Mouse (Mus musculus): ENCODE measurements around the gene Zfp988.
"Not testable (repeated sequence)": the region's sequence is repeated elsewhere in the genome, so short reads cannot be mapped to it uniquely, and the experiment has no call there.

Zfp988 gene

DNA sequence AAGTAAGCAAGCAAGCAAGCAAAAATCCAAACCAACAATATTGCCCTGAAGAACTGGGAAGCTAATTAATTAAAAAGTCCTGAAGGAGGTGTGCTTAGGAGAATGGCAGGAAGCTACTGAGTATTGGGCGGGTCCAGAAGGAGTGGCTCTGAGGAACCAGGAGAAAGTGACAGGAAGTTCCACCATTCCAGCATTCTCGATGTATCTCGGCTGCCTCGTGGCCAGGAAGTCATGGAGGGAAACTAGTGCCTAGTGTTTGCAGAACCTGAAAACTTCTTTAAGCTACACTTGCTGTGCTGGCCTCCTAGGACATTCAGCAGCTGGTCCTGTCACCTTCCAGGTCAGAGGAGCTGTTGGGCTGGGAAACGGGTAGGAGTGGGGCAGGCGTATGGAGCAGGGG is at the start of gene Zfp988:
Zfp988 (plus strand) TSS at position 239 of the 400 bp plus-strand sequence.
- DNase-seq (ENCODE audit: low spot score in 2 of 2): not testable (repeated sequence)

DNA sequence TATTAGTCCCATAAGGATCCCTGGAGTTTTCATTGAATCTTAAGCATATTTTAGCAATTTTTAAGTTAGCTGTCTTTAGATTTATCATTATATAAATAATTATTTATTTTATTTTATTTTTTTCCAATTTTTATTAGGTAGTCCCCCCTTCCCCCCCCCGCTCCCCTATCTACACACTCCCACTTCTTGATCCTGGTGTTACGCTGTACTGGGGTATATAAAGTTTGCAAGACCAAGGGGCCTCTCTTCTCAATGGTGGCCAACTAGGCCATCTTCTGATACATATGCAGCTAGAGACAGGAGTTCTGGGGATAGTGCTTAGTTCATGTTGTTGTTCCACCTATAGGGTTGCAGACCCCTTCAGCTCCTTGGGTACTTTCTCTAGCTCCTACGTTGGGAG is 42.8 kb upstream of the Zfp988 start:
- DNase-seq (ENCODE audit: low spot score in 2 of 2): not testable (repeated sequence)

DNA sequence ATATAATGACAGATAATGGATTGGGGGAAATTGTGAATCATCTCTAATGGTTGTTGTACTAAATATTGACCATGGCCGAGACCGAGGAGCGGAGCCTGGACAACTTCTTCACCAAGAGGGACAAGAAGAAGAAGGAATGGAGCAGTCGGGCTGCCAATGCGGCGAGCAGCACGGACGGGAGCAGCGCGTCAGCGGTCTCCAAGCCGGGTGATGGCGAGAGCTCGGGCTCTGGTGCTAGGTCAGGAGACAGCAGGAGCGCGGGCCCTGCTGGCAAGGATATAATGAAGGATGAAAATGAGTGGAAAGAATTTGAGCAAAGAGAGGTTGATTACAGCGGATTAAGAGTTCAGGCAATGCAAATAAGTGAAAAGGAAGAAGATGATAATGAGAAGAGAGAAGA is 38.2 kb upstream of the Zfp988 start:
- DNase-seq (ENCODE audit: low spot score in 2 of 2): not testable (repeated sequence)

DNA sequence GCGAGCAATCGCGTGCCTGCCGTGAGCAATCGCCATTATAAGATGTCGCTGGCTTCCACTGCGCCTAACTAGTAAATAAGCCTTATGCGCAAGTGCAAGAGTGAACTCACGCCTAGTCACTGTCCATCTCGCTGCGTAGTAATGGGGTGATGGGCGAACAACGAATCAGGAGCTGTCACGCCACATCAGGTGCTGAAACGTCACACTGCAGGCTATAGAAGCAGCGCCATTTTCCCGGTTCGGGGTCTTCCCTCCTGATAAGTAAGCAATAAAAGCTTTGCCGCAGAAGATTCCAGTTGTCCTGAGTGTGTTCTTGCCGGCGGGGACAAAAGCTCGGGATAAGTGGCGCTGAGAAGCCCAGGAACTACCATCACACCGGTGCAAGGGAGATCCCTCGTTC is 36.7 kb upstream of the Zfp988 start:
- not testable (repeated sequence) for DNase-seq (ENCODE audit: low spot score in 2 of 2)

DNA sequence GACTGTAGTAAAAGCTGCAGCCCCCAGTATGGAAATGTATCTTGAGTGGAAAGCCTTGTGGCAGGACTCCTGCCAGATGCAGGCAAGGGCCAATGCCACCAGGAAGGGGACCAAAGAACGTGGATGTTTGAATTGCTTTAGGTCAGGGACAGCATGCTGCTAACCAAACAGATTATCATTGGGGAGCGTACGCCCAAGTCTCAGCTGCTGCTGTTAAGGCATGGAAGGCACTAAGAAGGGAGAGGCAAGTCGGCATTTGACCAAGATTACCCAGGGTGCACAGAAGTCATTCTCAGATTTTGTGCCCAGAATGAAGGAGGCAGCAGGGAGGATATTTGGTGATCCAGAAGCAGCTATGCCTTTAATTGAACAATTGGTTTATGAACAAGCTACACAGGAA is 35.4 kb upstream of the Zfp988 start:
- not testable (repeated sequence) for DNase-seq (ENCODE audit: low spot score in 2 of 2)

DNA sequence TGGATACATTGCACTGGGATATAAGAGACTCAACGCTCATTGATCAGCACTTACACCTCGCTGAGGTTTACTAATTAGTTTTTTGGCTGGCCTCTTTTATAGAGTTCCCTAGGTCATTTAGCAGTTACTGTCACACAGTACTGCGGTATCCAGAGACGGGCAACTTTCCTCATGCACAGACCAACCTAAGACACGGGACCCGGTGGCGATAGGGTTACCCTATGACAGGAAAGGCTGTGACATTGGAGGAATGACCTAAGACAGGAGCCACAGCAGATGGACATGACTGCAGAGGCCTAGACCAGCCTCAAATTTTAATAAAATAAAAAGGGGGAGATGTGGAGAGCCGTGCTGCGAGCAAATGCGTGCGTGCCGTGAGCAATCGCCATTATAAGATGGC is 33.9 kb upstream of the Zfp988 start:
- DNase-seq (ENCODE audit: low spot score in 2 of 2): not testable (repeated sequence)

DNA sequence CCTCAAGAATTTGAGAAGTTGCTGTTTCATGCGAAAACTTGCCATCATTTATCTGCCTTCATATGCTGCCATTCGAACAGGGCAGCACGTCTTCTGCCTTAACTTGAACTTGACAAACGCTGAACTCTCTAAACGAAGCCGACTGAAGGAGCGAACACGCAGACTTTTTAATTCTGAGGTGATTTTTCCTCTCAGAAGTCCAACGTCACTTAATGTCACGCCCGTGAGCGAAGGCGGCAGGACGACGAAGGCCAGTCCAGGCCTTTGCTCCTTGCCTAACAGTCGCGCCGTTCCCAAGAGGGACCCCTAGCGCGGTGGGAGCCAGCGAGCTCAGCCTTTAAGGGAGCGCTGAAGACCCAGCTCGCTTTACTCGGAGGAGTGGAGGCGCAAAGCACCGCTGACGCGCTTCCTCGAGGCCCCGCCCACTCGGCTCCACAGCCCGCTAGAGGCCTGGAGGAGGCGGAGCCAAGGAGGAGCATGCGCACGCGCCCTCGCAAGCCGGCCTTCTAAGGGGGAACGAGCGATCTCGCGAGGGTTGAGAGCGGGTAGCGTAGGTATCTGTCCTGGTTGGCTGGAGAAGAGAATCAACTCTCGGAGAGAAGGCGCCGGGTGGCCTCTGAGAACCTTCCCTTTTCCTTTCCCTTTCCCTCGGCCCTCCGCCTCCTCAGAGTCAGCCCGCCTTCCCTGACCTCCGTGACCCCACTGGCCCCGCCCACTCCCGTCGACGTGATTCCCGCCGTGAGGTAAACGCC is 30.3 kb upstream of the Zfp988 start:
- not testable (repeated sequence) for DNase-seq (ENCODE audit: low spot score in 2 of 2)

DNA sequence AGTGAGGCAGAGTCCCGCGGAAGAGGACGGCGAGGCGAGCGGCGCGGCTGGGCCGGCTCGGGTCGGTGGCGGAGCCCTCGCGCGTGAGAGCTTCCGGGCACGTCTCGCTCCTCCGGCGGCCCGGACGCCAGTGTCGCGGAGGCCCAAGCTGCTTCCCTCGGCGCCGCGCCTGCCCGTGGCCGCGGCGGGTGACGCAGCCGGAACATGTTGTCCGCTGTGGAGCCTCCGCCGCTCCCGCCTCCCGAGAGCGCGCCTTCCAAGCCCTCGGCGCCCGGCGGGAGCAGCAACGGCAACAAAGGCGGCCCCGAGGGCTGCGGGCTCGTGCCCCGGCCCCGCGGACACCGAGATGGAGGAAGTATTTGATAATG is 29.7 kb upstream of the Zfp988 start:
- not testable (repeated sequence) for DNase-seq (ENCODE audit: low spot score in 2 of 2)

DNA sequence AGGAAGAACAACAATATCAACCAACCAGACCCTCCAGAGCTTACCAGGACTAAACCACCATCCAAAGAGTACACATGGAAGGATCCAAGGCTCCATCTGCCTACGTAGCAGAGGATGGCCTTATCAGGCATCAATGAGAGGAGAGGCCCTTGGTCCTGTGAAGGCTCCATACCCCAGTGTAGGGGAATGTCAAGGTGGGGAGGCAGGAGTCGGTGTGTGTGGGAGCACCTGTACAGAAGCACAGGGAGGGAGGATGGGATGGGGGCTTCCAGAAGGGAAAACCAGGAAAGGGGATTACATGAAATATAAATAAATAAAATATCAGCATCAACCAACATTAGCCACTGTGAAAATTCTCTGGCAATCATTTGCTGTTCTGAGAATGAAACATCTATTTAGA is 25.1 kb upstream of the Zfp988 start:
- not testable (repeated sequence) for DNase-seq (ENCODE audit: low spot score in 2 of 2)

DNA sequence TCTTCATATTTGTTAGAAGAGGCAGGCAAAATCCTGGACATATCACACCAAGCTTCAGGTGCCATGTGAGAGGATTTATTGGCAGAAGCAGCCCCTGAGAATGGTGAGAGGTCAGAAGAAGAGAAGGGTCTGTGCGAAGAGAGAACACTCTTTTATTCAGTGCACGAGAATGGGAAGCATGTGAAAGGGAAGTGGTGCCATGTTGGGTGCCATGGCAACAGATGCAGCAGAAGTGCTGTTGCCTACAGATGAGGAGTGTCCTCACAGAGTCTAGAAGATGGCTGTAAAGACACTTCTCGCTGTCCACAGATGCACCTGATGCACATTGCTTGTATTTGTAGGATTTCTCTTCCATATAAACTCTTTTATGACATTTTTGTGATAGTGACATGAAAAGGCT is 6.9 kb upstream of the Zfp988 start:
- DNase-seq (ENCODE audit: low spot score in 2 of 2): not testable (repeated sequence)

DNA sequence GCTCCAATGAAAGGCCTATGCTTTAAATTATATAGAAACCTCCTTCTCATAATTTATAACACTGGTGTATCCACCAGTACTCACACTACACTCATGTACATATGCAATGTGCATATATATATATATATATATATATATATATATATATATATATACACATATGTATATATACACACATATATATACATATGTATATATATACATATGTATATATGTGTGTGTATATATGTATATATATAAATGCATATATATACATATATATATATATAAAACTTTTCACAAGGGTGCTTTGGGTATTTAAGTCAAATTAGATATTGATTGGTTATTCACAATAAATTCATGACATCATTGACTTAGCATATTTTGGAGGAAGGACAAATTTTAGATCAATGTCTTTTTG is 3.1 kb upstream of the Zfp988 start:
- not testable (repeated sequence) for DNase-seq (ENCODE audit: low spot score in 2 of 2)

DNA sequence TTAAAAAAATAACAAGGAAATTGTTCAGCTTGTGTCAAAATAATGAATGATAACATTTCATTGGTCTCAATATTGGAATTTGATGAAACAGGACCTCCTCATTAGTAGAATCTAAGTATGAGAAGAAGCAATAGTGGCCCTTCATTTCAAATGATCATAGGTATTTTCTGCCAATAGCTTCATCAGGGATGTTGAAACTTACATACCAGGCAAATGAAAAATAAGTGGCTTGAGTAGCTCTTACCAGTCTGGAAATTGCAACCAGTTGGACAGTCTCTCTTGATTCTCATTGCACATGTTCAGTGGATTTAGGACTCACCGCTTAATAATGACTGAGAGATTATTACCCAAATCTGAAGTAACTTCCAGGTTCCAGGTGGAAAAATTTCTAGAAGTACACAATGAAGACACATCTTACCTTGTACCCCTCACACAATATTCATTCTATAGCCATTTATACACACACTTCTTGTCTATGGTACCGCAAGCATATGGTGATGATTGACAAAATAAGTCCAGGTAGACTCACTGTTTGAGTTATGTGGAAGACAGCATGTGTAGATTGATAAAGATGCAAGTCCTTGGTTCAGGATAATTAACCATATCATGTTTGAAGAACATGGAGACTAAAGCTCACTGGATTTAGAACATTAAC is 29.7 kb downstream of the Zfp988 start:
- DNase-seq (ENCODE audit: low spot score in 2 of 2): not testable (repeated sequence)

DNA sequence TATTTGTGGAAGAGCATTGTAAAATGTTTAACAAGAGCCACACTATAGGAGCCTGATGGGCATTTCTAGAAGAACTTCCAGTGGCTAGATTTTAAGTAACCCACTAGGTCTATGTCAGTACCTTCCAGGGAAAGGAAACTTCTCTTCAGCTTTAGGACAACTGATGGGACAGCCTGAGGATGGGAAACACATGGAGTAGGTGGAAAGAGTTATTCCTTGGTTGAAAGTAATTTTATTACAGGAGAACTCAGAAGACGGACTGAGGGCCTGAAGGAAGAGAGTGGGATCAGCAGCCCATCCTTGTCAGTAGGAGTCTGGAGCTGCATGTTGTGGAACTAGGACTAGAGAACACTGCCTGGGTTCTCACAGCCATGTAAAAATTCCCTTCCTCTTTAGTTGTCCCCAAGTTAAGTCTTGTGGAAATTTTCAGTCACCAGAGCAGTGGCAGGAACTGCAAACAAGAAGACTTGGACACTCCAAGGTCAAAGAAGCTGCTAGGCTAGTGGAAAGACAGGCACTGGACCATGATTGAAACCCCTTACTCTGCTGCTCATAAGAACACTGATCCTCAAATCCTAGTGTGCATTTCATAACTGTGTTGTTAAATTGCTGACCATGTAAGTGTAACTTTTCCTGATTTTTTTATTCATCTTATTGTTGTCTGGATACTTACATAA is 30.4 kb downstream of the Zfp988 start:
- DNase-seq (ENCODE audit: low spot score in 2 of 2): not testable (repeated sequence)

DNA sequence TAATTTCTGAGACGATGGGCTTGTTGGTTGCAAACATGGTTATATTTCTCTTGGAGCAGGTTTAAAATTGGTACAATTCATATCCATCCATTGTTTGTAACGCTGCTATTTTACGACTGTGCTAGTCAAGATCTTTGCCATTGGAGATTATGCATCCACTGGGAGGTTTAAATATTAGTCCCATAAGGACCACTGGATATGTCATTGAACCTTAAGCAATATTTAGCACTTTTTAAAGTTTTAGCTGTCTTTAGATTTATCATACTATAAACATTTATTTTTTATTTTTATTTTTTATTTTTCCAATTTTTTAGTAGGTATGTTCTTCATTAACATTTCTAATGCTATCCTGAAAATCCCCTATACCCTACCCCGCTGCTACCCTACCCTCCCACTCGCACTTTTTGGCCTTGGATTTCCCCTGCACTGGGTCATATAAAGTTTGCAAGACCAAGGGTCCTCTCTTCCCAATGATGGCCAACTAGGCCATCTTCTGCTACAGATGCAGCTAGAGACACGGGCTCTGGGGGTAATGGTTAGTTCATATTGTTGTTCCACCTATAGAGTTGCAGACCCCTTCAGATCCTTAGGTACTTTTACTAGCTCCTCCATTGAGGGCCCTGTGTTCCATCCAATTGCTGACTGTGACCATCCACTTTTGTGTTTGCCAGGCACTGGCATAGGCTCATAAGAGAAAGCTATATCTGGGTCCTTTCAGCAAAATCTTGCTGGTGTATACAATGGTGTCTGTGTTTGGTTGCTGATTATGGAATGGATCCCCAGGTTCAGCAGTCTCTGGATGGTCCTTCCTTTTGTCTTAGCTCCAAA is 31.1 kb downstream of the Zfp988 start:
- DNase-seq (ENCODE audit: low spot score in 2 of 2): not testable (repeated sequence)

DNA sequence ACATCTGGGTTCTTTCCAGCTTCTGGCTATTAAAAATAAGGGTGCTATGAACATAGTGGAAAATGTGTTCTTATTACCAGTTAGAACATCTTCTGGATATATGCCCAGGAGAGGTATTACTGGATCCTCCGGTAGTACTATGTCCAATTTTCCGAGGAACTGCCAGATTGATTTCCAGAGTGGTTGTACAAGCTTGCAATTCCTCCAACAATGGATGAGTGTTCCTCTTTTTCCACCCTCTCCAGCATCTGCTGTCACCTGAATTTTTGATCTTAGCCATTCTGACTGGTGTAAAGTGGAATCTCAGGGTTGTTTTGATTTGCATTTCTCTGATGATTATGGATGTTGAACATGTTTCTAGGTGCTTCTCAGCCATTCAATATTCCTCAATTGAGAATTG is 32.0 kb downstream of the Zfp988 start:
- DNase-seq (ENCODE audit: low spot score in 2 of 2): not testable (repeated sequence)

DNA sequence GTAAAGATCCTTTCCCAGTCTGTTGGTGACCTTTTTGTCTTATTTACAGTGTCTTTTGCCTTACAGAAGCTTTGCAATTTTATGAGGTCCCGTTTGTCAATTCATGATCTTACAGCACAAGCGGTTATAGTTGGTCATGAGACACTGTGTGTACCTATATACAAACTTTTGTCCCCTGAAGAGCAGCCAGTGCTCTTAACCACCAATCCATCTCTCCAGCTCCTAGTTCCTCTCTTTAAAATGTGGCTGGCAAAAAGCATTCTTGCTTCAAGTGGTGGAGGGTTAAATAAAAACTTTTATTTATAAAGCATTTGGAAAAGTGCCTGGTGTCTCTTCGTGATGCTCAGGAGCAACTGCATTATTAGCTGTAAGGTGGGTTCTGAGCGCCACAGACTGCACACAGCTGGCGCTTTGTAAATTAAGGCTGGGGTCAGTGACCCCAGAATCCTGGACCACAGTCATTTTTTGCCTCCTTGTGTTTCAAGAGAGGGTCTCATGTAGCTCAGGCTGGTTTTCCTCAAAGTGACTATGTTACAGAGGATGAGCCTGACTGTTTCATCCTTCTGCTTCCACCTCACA is 32.6 kb downstream of the Zfp988 start:
- no peak for DNase-seq (ENCODE audit: low spot score in 2 of 2)

DNA sequence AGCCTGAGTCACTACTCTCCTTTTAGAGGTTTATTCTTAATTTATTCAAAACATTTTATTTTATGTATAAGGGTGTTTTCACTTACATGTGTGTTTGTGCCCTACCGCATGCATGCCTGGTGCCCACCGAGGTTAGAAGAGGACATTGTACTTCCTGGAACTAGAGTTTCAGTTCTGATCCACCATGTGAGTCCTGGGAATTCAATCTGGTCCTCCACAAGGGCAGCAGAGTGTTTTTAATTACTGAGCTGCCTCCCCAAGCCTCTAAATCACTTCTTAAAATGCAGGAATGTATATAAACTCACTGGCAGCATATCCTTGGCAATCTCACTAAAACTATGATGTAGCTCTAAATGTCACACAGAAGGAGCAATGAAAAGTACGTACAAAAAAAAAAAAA is 33.2 kb downstream of the Zfp988 start:
- DNase-seq (ENCODE audit: low spot score in 2 of 2): not testable (repeated sequence)

DNA sequence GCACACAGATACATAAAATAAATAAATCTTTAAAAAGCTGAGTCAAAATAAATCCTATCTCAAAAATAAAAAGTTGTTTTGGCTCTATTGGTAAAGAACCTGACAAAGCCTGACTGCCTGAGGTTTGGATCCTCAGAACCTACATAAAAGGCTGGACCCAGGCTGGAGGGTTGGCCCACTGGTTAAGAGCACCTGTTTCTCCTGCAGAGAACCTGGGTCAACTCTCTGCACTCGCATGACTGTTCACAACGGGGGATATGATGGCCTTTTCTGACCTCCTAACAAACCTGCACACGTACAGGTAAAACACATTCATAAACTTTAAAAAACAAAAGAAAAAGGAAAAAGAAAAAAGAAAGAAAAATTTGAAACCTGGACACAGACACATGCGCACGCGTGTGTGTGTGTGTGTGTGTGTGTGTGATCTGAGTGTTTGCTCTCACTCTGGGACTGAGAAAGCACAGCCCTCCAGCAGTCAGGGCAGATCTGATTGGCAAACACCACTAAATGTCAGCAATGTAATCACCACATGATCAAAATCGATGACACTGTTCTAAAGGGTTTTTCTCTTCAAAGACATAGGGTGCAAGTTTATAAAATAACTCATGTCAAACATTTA is 34.2 kb downstream of the Zfp988 start:
- DNase-seq (ENCODE audit: low spot score in 2 of 2): not testable (repeated sequence)

DNA sequence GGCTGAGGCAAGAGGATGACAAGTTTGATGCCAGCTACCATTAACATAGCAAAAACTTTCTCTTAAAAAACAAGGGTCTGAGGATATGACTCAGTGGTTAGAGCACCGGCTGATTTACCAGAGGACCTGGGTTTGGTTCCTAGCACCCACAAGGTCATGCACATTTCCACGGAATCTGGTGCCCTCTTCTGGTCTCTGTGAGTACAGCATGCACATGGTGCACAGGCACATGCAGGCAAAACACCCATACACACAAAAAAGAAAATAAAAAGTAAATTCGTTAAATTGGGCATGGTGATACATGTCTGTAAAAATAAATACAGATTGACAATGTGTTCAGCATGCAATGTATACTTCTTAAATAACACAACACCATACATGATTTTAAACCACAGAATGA is 34.8 kb downstream of the Zfp988 start:
- DNase-seq (ENCODE audit: low spot score in 2 of 2): not testable (repeated sequence)

DNA sequence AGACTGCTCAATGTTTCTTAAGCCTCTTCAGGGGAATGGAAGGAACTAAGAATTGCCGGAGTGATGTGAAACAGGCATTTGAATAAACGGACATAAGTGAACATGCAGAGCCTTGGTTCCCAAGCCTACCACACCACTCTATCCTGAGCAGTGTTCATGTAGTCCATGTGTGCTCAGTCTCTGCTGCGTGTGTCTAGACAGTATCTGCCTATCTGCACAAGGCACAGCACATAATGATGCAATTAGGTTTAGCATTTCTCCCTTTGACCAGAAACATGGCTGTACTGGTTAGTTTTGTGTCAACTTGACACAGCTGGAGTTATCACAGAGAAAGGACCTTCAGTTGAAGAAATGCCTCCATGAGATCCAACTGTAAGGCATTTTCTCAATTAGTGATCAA is 35.4 kb downstream of the Zfp988 start:
- not testable (repeated sequence) for DNase-seq (ENCODE audit: low spot score in 2 of 2)
